Mouse (Mus musculus) heart, embryonic 10.5 days (tissue): ENCODE data around the gene Grid2. TPM values are rescaled to one million over a fixed set of nuclear protein-coding genes. Genes with fewer than 3 reads are reported as not detected.
A peak's percentile ranks its signal among the peaks of the same experiment; 100 is the strongest.

Source experiments
- DNase-seq: peaks from one replicate; pipeline ENCODE4 v3.0.0-alpha.2; 2017; ENCODE audit warnings: low spot score
- H3K27ac ChIP-seq: fragments of 300-500 bp; sonication (generic); 2 replicates; pipeline ENCODE4 v1.5.1; 2016; ENCODE audit warnings: mild to moderate bottlenecking
- H3K27me3 ChIP-seq: fragments of 300-500 bp; sonication (generic); 2 replicates; pipeline ENCODE4 v1.6.1; 2016; ENCODE audit warnings: mild to moderate bottlenecking; ENCODE audit not compliant: poor library complexity, insufficient read depth, severe bottlenecking
- H3K36me3 ChIP-seq: fragments of 300-500 bp; sonication (generic); 2 replicates; pipeline ENCODE4 v1.6.1; 2016; ENCODE audit warnings: mild to moderate bottlenecking, moderate library complexity
- H3K4me1 ChIP-seq: fragments of 300-500 bp; sonication (generic); 2 replicates; pipeline ENCODE4 v1.6.1; 2016; ENCODE audit warnings: mild to moderate bottlenecking
- H3K4me3 ChIP-seq: fragments of 300-500 bp; sonication (generic); 2 replicates; pipeline ENCODE4 v1.5.1; 2016; ENCODE audit warnings: mild to moderate bottlenecking, moderate library complexity
- H3K9me3 ChIP-seq: fragments of 300-500 bp; sonication (generic); 2 replicates; pipeline ENCODE4 v1.6.1; 2016; ENCODE audit warnings: mild to moderate bottlenecking, moderate library complexity
- WGBS: fragments of 180-500 bp; shearing (Covaris S2); methylation state at CpG from one replicate; pipeline ENCODE4 v1.1.7; 2016; 5-methylcytosine and 5-hydroxymethylcytosine counted together
- polyA plus RNA-seq: library from polyadenylated mRNA; unstranded; fragments of >200 nt; fragmentation: Nextera tagmentation; extraction: Ambion mirVana; gene quantifications from 2 replicates; pipeline ENCODE4 v1.2.1, GENCODE M21; 2016

Gene Grid2
- polyA plus RNA-seq: 0.60 and 0.71 TPM in 2 replicates

GRCm38 (mm10) chr6:63255826-63256555 lies at the start of gene Grid2:
Gene Grid2 (plus strand): TSS chr6:63255876.
- no peaks in the 10 kb centered on the region for H3K9me3 ChIP-seq
- H3K4me3 ChIP-seq: peak within 1 kb of the TSS; percentile 79
- H3K27me3 ChIP-seq: peaks cover 16% of the 10 kb centered on the region; the same call in 1 of the 2 replicates
- peak; percentile 75 for DNase-seq
- no peaks in the 10 kb centered on the region; the same call in 1 of the 2 replicates for H3K4me1 ChIP-seq
- peak within 1 kb of the TSS; percentile 80 for H3K27ac ChIP-seq
- no peaks in the 10 kb centered on the region for H3K36me3 ChIP-seq
- WGBS: under 1% methylated on average over 67 of the region's 71 CpGs

- DNase-seq: no peak
- H3K9me3 ChIP-seq: no peaks in the 10 kb centered on the region
- H3K4me3 ChIP-seq: no peak overlapping the region
- H3K27ac ChIP-seq: no peak overlapping the region
- H3K36me3 ChIP-seq: no peaks in the 10 kb centered on the region
- no peaks in the 10 kb centered on the region for H3K4me1 ChIP-seq
- H3K27me3 ChIP-seq: peaks cover 11% of the 10 kb centered on the region; the same call in 1 of the 2 replicates
Measured at GRCm38 (mm10) chr6:63250738-63251137, 4.9 kb upstream of the Grid2 start.

- peak; percentile 74 for DNase-seq
- H3K4me1 ChIP-seq: no peaks in the 10 kb centered on the region; the same call in 1 of the 2 replicates
- no peaks in the 10 kb centered on the region for H3K9me3 ChIP-seq
- peak overlapping the region; percentile 79 for H3K4me3 ChIP-seq
- WGBS: under 1% methylated on average over 49 of the region's 49 CpGs
- H3K27me3 ChIP-seq: peaks cover 16% of the 10 kb centered on the region; the same call in 1 of the 2 replicates
- H3K36me3 ChIP-seq: no peaks in the 10 kb centered on the region
- H3K27ac ChIP-seq: peak overlapping the region; percentile 80
Measured at GRCm38 (mm10) chr6:63256556-63257405, 1.1 kb downstream of the Grid2 start.

GRCm38 (mm10) chr6:63257406-63257845 lies 1.8 kb downstream of the Grid2 start:
- Histone ChIP-seq H3K27ac (peak overlapping the region; percentile 72), H3K27me3 (peaks cover 16% of the 10 kb centered on the region; the same call in 1 of the 2 replicates), H3K4me3 (peak overlapping the region; percentile 79), H3K9me3 (no peaks in the 10 kb centered on the region), H3K4me1 (no peaks in the 10 kb centered on the region; the same call in 1 of the 2 replicates), H3K36me3 (no peaks in the 10 kb centered on the region)
- WGBS: under 1% methylated on average over 42 of the region's 42 CpGs
- DNase-seq: peak; percentile 77

GRCm38 (mm10) chr6:63257876-63258275 lies 2.2 kb downstream of the Grid2 start:
- Histone ChIP-seq H3K36me3 (no peaks in the 10 kb centered on the region), H3K27me3 (peaks cover 16% of the 10 kb centered on the region; the same call in 1 of the 2 replicates), H3K9me3 (no peaks in the 10 kb centered on the region), H3K4me1 (no peaks in the 10 kb centered on the region; the same call in 1 of the 2 replicates), H3K27ac (no peak overlapping the region), H3K4me3 (peak overlapping the region; percentile 79)
- 0% methylated on average over 11 of the region's 11 CpGs for WGBS
- DNase-seq: no peak

GRCm38 (mm10) chr6:63259764-63260163 lies 4.1 kb downstream of the Grid2 start:
- peaks cover 11% of the 10 kb centered on the region; the same call in 1 of the 2 replicates for H3K27me3 ChIP-seq
- DNase-seq: no peak
- H3K9me3 ChIP-seq: no peaks in the 10 kb centered on the region
- no peaks in the 10 kb centered on the region for H3K36me3 ChIP-seq
- no peaks in the 10 kb centered on the region; the same call in 1 of the 2 replicates for H3K4me1 ChIP-seq
- no peak overlapping the region for H3K4me3 ChIP-seq
- WGBS: 69% methylated on average over 9 of the region's 9 CpGs
- H3K27ac ChIP-seq: no peak overlapping the region

DNA sequence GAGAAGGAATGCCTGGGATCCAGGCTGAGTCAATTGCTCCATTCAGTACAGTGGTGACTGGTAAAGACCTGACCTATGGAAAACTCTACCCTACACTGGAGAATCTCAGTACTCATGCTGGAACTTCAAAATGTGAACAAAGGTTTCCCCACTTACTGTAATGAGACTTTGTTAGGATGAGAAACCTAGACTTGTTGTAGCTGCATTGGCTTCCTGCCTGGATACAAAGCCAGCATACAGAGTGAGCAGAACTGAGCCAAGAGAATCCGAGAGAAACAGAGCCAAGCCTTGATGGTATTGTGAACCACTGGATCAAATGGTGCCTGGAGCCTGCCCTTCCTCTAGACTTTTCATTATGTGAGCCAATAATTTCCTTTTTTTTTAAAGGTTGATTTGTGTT lies 28.7 kb downstream of the Grid2 start:
- no peaks in the 10 kb centered on the region for H3K36me3 ChIP-seq
- H3K4me3 ChIP-seq: no peak overlapping the region
- WGBS: 85% methylated on average over 1 of the region's 1 CpGs
- DNase-seq: no peak
- no peaks in the 10 kb centered on the region for H3K27me3 ChIP-seq
- no peaks in the 10 kb centered on the region for H3K9me3 ChIP-seq
- H3K4me1 ChIP-seq: no peaks in the 10 kb centered on the region
- no peak overlapping the region for H3K27ac ChIP-seq

GRCm38 (mm10) chr6:63342438-63343004 lies 86.8 kb downstream of the Grid2 start:
- no peak overlapping the region for H3K27ac ChIP-seq
- no peaks in the 10 kb centered on the region for H3K4me1 ChIP-seq
- WGBS: 75% methylated on average over 3 of the region's 3 CpGs
- no peak overlapping the region for H3K4me3 ChIP-seq
- H3K36me3 ChIP-seq: no peaks in the 10 kb centered on the region
- DNase-seq: no peak
- H3K27me3 ChIP-seq: no peaks in the 10 kb centered on the region
- H3K9me3 ChIP-seq: no peaks in the 10 kb centered on the region

DNA sequence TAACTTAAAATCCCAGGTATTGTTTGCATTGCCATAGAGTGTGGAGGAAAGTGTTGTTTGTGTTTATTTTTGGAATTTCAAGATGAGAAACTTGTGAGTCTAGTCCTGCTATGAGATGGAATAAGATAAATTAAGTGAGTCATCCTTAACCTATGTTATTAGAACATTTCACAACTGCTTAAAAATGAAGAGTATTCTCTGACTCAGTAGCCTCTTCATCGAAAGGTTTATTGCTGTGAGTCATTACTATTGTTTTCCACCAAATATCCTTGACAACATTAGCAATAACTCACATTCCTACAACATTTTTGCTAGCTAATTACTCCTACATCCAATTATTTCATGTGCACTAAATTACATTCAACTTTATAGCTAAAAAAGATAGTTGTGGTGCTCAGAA lies 91.3 kb downstream of the Grid2 start:
- no peak overlapping the region for H3K27ac ChIP-seq
- H3K36me3 ChIP-seq: no peaks in the 10 kb centered on the region
- no peaks in the 10 kb centered on the region for H3K9me3 ChIP-seq
- DNase-seq: no peak
- no peak overlapping the region for H3K4me3 ChIP-seq
- H3K4me1 ChIP-seq: no peaks in the 10 kb centered on the region
- 85% methylated on average over 1 of the region's 1 CpGs for WGBS
- no peaks in the 10 kb centered on the region for H3K27me3 ChIP-seq

- no peaks in the 10 kb centered on the region for H3K4me1 ChIP-seq
- H3K27ac ChIP-seq: no peak overlapping the region
- no peaks in the 10 kb centered on the region for H3K27me3 ChIP-seq
- H3K9me3 ChIP-seq: no peaks in the 10 kb centered on the region
- DNase-seq: no peak
- WGBS: 79% methylated on average over 1 of the region's 1 CpGs
- no peak overlapping the region for H3K4me3 ChIP-seq
- no peaks in the 10 kb centered on the region for H3K36me3 ChIP-seq
Measured at GRCm38 (mm10) chr6:63381061-63381611, 125.5 kb downstream of the Grid2 start.

DNA sequence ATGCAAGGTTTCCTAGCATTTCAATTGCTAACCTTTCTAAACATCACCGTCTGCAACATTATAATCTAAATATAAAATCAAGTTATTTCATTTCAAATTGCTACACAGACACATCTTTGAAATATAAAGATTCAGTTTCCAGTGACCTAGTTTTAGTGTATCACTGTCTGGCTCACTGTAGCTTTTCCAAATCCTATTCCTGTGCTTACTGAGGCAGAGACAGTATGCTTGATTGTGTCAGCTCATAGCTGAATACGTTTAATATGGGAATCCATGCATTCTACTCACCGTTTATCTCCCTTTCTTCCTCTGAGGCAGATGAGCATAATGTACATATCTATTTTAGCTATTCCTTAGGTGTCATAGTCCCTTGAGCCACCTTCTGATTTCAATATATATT lies 146.0 kb downstream of the Grid2 start:
- Histone ChIP-seq H3K27me3 (no peaks in the 10 kb centered on the region), H3K4me1 (no peaks in the 10 kb centered on the region), H3K27ac (no peak overlapping the region), H3K4me3 (no peak overlapping the region), H3K36me3 (no peaks in the 10 kb centered on the region), H3K9me3 (no peaks in the 10 kb centered on the region)
- no peak for DNase-seq
- 77% methylated on average over 3 of the region's 3 CpGs for WGBS

DNA sequence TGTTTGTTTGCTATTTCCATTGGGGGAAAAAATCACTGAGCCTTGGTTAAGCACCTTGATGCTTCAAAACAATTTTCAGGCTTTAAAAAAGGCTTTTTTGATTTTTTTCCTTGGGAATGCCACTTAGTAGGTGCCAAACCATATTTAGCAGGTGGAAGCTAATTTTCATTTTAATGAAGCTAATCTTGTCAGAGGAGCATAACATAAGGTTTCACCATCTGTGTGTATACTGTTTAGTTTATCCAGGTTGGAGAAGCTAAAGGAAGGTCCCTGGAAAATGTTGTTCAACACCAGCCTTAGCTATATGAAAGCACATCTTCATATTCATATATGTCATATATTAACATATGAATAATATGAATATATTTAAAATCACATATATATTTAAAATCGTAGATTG lies 161.9 kb downstream of the Grid2 start:
- no peak for DNase-seq
- no peaks in the 10 kb centered on the region for H3K27me3 ChIP-seq
- H3K27ac ChIP-seq: no peak overlapping the region
- H3K9me3 ChIP-seq: no peaks in the 10 kb centered on the region
- no peaks in the 10 kb centered on the region for H3K4me1 ChIP-seq
- 73% methylated on average over 1 of the region's 1 CpGs for WGBS
- no peaks in the 10 kb centered on the region for H3K36me3 ChIP-seq
- H3K4me3 ChIP-seq: no peak overlapping the region
